Mouse (Mus musculus): Measurements from ENCODE around the gene Med16. TPM values are rescaled to one million over a fixed set of nuclear protein-coding genes. Genes with fewer than 3 reads are reported as not detected.

Gene Med16
- polyA plus RNA-seq (2015; fragmentation: Illumina TruSeq; extraction: RNeasy Lipid Tissue Mini Kit (QIAGEN cat#74804); ENCODE audit: low read depth, low replicate concordance), result 32.0 TPM

GRCm38 (mm10) chr10:79908167-79909091, at the start of gene Med16:
TSS of gene Med16 (minus strand) at chr10:79908923.

DNA sequence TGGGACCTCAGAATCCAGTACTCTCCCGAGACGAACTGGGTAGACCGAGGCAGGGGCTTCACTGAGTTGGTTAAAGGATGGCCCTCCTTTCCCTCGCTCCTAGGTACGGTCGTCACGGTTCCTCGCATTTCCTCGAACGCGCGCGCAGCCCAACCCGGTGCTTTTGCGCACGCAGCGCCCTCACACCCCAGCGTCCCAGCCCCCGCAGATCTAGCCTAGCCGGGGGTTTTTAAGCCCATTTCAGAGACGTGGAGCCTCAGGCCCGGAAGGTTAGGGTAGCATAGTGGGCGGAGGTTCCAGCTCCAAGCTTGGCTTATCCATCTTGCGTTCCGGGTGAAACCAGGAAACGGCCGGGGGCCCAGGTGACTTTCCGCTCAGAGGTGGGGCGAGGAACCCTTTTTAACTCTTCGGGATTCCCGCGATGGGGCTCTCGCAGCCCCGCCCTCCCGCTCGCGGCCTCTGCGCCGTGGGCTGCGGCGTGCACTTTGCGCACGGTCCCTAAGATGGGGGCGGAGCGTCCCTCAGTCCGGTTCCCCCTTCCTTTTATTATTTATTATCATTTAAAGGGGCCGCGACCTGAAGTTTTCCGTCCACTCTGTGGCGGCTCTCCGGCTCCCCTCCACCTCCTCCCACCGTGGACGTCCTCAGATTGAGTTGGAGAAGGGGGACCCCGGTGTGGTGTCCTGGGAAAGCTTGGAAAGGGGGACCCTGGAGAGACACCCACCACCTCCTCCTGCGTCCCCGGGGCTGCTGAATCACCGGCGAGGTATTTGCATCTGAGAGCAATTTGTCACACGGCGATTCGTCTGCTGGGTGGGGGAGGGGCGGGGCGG, 18.0 kb upstream of the Med16 start, which contains the start of gene Arid3a:
Gene Arid3a, plus strand, starts transcription at position 553 of the 833 bp plus-strand sequence.

DNA sequence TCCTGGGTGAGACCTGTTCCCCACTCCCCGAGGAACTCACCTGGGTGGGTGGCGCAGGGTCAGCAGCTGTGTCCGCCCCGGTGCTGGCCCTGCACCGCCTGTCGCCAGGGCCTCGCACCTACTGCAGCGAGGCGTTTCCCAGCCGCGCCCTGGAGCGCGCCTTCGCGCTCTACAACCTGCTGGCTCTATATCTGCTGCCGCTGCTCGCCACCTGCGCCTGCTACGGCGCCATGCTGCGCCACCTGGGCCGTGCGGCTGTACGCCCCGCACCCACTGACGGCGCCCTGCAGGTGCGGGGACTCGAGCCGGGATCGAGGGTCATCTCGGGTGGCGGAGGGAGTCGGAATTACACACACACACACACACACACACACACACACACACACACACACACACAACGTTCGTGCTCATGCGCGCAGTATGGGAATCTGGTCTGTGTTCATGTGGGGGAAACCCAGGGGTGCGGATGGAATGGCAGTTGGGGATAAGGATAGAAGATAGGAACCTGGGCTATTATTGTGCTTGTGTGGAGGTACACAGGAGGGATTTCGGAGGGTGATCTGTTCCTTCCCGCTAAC, 12.3 kb upstream of the Med16 start, which contains the start of gene R3hdm4:
Gene R3hdm4, minus strand, starts transcription at position 251 of the 578 bp plus-strand sequence.

GRCm38 (mm10) chr10:79916808-79917531, 8.2 kb upstream of the Med16 start, which contains the start of gene Kiss1r:
TSS of gene Kiss1r (plus strand) at chr10:79916971.

GRCm38 (mm10) chr10:79910556-79910955, 1.8 kb upstream of the Med16 start, which contains the start of gene Gm26602:
TSS of gene Gm26602 (plus strand) at chr10:79910856.

DNA sequence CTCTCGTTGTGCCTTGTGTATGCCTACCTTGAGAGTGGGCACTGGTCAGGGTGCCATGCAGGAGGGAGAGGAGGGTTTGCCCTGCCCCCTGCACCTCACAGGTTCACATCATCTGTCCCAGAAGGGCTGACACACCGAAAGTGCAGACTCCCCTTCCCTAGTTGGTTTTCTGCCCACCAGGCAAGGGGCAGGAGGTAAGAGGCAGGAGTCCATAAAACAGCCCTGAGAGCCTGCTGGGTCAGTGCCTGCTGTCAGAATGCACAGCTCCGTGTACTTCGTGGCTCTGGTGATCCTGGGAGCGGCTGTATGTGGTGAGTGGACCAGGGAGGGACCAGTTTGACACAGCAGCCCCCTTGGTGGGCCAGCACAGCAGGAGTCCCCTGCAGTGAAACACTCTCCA, 18.1 kb downstream of the Med16 start, which contains the start of gene Cfd:
Gene Cfd, plus strand, starts transcription at position 184 of the 400 bp plus-strand sequence.

GRCm38 (mm10) chr10:79886054-79886453, 22.7 kb downstream of the Med16 start, which contains the start of gene Elane:
TSS of gene Elane (plus strand) at chr10:79886247.

GRCm38 (mm10) chr10:79874290-79874862, 34.3 kb downstream of the Med16 start, which contains the start of the genes Prtn3 and Plppr3:
TSS of gene Prtn3 (plus strand) at chr10:79874476.
TSS of gene Plppr3 (minus strand) at chr10:79874634.

DNA sequence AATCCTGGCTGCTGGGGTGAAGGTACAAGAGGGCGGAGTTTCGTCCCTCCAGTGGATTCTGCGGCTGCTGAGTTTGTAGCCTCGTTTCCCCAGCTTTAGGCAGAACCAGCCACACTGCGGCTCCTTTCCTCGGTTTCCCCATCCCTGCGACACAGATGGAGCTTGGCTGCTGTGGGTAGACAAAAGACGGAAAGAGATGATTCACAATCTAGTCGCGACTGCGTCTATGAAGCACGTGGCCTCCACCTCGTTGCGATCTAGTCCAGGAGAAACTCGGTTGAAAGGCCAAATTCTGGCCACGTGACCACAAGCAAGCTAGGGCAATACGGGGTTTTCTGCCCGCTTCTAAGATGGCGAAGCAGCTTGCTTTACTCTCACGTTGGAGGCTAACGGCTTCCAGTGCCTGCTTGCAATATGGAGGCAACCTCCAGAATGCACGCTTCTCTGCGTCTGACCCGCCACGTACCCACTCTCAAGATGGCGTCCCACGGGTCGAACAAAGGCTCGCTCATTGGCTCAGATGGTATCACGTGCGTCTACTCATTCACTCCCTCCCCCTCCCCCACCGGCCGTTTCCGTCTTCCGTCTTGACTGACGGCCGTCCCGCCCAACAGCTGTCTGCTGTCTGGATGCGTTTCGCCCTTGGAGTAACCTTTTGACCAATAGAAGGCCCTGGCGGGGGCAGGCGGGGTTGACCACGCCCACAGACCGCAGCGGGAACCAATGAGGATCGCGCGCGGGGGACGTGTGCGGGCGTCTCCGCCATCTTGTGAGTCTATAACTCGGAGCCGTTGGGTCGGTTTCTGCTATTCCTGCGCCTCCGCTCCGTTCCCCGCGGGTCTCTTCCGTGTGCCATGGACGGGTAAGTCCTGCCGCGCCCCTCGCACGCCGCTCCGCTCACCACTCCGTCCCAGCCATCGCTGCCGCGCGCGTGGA, 54.6 kb downstream of the Med16 start, which contains the start of gene Ptbp1:
Gene Ptbp1, plus strand, starts transcription at position 568 of the 936 bp plus-strand sequence.

Other genes with a start within 250 kb of the Med16 start
- gene Madcam1, start 244.4 kb downstream of the Med16 start, polyA plus RNA-seq (2015; fragmentation: Illumina TruSeq; extraction: RNeasy Lipid Tissue Mini Kit (QIAGEN cat#74804); ENCODE audit: low read depth, low replicate concordance), result not detected
- 74.3 TPM for gene Tpgs1, start 239.6 kb downstream of the Med16 start, polyA plus RNA-seq (2015; fragmentation: Illumina TruSeq; extraction: RNeasy Lipid Tissue Mini Kit (QIAGEN cat#74804); ENCODE audit: low read depth, low replicate concordance)
- 97.1 TPM for gene Cdc34, start 226.7 kb downstream of the Med16 start, polyA plus RNA-seq (2015; fragmentation: Illumina TruSeq; extraction: RNeasy Lipid Tissue Mini Kit (QIAGEN cat#74804); ENCODE audit: low read depth, low replicate concordance)
- 1.4 TPM for gene Gzmm, start 219.9 kb downstream of the Med16 start, polyA plus RNA-seq (2015; fragmentation: Illumina TruSeq; extraction: RNeasy Lipid Tissue Mini Kit (QIAGEN cat#74804); ENCODE audit: low read depth, low replicate concordance)
- gene Bsg, start 204.4 kb downstream of the Med16 start, polyA plus RNA-seq (2015; fragmentation: Illumina TruSeq; extraction: RNeasy Lipid Tissue Mini Kit (QIAGEN cat#74804); ENCODE audit: low read depth, low replicate concordance), result 910 TPM
- gene Hcn2, start 192.3 kb downstream of the Med16 start, polyA plus RNA-seq (2015; fragmentation: Illumina TruSeq; extraction: RNeasy Lipid Tissue Mini Kit (QIAGEN cat#74804); ENCODE audit: low read depth, low replicate concordance), result 80.2 TPM
- 35.3 TPM for gene Polrmt, start 162.3 kb downstream of the Med16 start, polyA plus RNA-seq (2015; fragmentation: Illumina TruSeq; extraction: RNeasy Lipid Tissue Mini Kit (QIAGEN cat#74804); ENCODE audit: low read depth, low replicate concordance)
- gene Fgf22, start 153.8 kb downstream of the Med16 start, polyA plus RNA-seq (2015; fragmentation: Illumina TruSeq; extraction: RNeasy Lipid Tissue Mini Kit (QIAGEN cat#74804); ENCODE audit: low read depth, low replicate concordance), result 4.3 TPM
- 69.6 TPM for gene Rnf126, start 142.0 kb downstream of the Med16 start, polyA plus RNA-seq (2015; fragmentation: Illumina TruSeq; extraction: RNeasy Lipid Tissue Mini Kit (QIAGEN cat#74804); ENCODE audit: low read depth, low replicate concordance)
- 2.0 TPM for gene Fstl3, start 131.7 kb downstream of the Med16 start, polyA plus RNA-seq (2015; fragmentation: Illumina TruSeq; extraction: RNeasy Lipid Tissue Mini Kit (QIAGEN cat#74804); ENCODE audit: low read depth, low replicate concordance)
- 0.85 TPM for gene Prss57, start 118.0 kb downstream of the Med16 start, polyA plus RNA-seq (2015; fragmentation: Illumina TruSeq; extraction: RNeasy Lipid Tissue Mini Kit (QIAGEN cat#74804); ENCODE audit: low read depth, low replicate concordance)
- gene Palm, start 115.4 kb downstream of the Med16 start, polyA plus RNA-seq (2015; fragmentation: Illumina TruSeq; extraction: RNeasy Lipid Tissue Mini Kit (QIAGEN cat#74804); ENCODE audit: low read depth, low replicate concordance), result 175 TPM
- gene Misp, start 87.9 kb downstream of the Med16 start, polyA plus RNA-seq (2015; fragmentation: Illumina TruSeq; extraction: RNeasy Lipid Tissue Mini Kit (QIAGEN cat#74804); ENCODE audit: low read depth, low replicate concordance), result not detected
- gene Ptbp1, start 54.5 kb downstream of the Med16 start, polyA plus RNA-seq (2015; fragmentation: Illumina TruSeq; extraction: RNeasy Lipid Tissue Mini Kit (QIAGEN cat#74804); ENCODE audit: low read depth, low replicate concordance), result 25.7 TPM
- gene Prtn3, start 34.4 kb downstream of the Med16 start, polyA plus RNA-seq (2015; fragmentation: Illumina TruSeq; extraction: RNeasy Lipid Tissue Mini Kit (QIAGEN cat#74804); ENCODE audit: low read depth, low replicate concordance), result 3.6 TPM
- 49.3 TPM for gene Plppr3, start 34.3 kb downstream of the Med16 start, polyA plus RNA-seq (2015; fragmentation: Illumina TruSeq; extraction: RNeasy Lipid Tissue Mini Kit (QIAGEN cat#74804); ENCODE audit: low read depth, low replicate concordance)
- not detected for gene Elane, start 22.7 kb downstream of the Med16 start, polyA plus RNA-seq (2015; fragmentation: Illumina TruSeq; extraction: RNeasy Lipid Tissue Mini Kit (QIAGEN cat#74804); ENCODE audit: low read depth, low replicate concordance)
- gene Cfd, start 18.1 kb downstream of the Med16 start, polyA plus RNA-seq (2015; fragmentation: Illumina TruSeq; extraction: RNeasy Lipid Tissue Mini Kit (QIAGEN cat#74804); ENCODE audit: low read depth, low replicate concordance), result not detected
- not detected for gene Gm26602, start 1.9 kb upstream of the Med16 start, polyA plus RNA-seq (2015; fragmentation: Illumina TruSeq; extraction: RNeasy Lipid Tissue Mini Kit (QIAGEN cat#74804); ENCODE audit: low read depth, low replicate concordance)
- gene Kiss1r, start 8.0 kb upstream of the Med16 start, polyA plus RNA-seq (2015; fragmentation: Illumina TruSeq; extraction: RNeasy Lipid Tissue Mini Kit (QIAGEN cat#74804); ENCODE audit: low read depth, low replicate concordance), result 4.0 TPM
- gene R3hdm4, start 12.3 kb upstream of the Med16 start, polyA plus RNA-seq (2015; fragmentation: Illumina TruSeq; extraction: RNeasy Lipid Tissue Mini Kit (QIAGEN cat#74804); ENCODE audit: low read depth, low replicate concordance), result 241 TPM
- 2.3 TPM for gene Arid3a, start 18.1 kb upstream of the Med16 start, polyA plus RNA-seq (2015; fragmentation: Illumina TruSeq; extraction: RNeasy Lipid Tissue Mini Kit (QIAGEN cat#74804); ENCODE audit: low read depth, low replicate concordance)
- 34.3 TPM for gene Wdr18, start 51.2 kb upstream of the Med16 start, polyA plus RNA-seq (2015; fragmentation: Illumina TruSeq; extraction: RNeasy Lipid Tissue Mini Kit (QIAGEN cat#74804); ENCODE audit: low read depth, low replicate concordance)
- not detected for gene Grin3b, start 61.8 kb upstream of the Med16 start, polyA plus RNA-seq (2015; fragmentation: Illumina TruSeq; extraction: RNeasy Lipid Tissue Mini Kit (QIAGEN cat#74804); ENCODE audit: low read depth, low replicate concordance)
- gene Tmem259, start 75.4 kb upstream of the Med16 start, polyA plus RNA-seq (2015; fragmentation: Illumina TruSeq; extraction: RNeasy Lipid Tissue Mini Kit (QIAGEN cat#74804); ENCODE audit: low read depth, low replicate concordance), result 89.3 TPM
- 6.4 TPM for gene Cnn2, start 79.7 kb upstream of the Med16 start, polyA plus RNA-seq (2015; fragmentation: Illumina TruSeq; extraction: RNeasy Lipid Tissue Mini Kit (QIAGEN cat#74804); ENCODE audit: low read depth, low replicate concordance)
- gene Abca7, start 87.6 kb upstream of the Med16 start, polyA plus RNA-seq (2015; fragmentation: Illumina TruSeq; extraction: RNeasy Lipid Tissue Mini Kit (QIAGEN cat#74804); ENCODE audit: low read depth, low replicate concordance), result 8.2 TPM
- 3.5 TPM for gene Arhgap45, start 107.7 kb upstream of the Med16 start, polyA plus RNA-seq (2015; fragmentation: Illumina TruSeq; extraction: RNeasy Lipid Tissue Mini Kit (QIAGEN cat#74804); ENCODE audit: low read depth, low replicate concordance)
- 134 TPM for gene Polr2e, start 130.9 kb upstream of the Med16 start, polyA plus RNA-seq (2015; fragmentation: Illumina TruSeq; extraction: RNeasy Lipid Tissue Mini Kit (QIAGEN cat#74804); ENCODE audit: low read depth, low replicate concordance)
- gene Gpx4, start 138.2 kb upstream of the Med16 start, polyA plus RNA-seq (2015; fragmentation: Illumina TruSeq; extraction: RNeasy Lipid Tissue Mini Kit (QIAGEN cat#74804); ENCODE audit: low read depth, low replicate concordance), result 889 TPM
- gene Sbno2, start 196.6 kb upstream of the Med16 start, polyA plus RNA-seq (2015; fragmentation: Illumina TruSeq; extraction: RNeasy Lipid Tissue Mini Kit (QIAGEN cat#74804); ENCODE audit: low read depth, low replicate concordance), result 11.7 TPM
- 71.6 TPM for gene Stk11, start 206.9 kb upstream of the Med16 start, polyA plus RNA-seq (2015; fragmentation: Illumina TruSeq; extraction: RNeasy Lipid Tissue Mini Kit (QIAGEN cat#74804); ENCODE audit: low read depth, low replicate concordance)
- gene Atp5d, start 229.7 kb upstream of the Med16 start, polyA plus RNA-seq (2015; fragmentation: Illumina TruSeq; extraction: RNeasy Lipid Tissue Mini Kit (QIAGEN cat#74804); ENCODE audit: low read depth, low replicate concordance), result 443 TPM
- 231 TPM for gene Cbarp, start 231.9 kb upstream of the Med16 start, polyA plus RNA-seq (2015; fragmentation: Illumina TruSeq; extraction: RNeasy Lipid Tissue Mini Kit (QIAGEN cat#74804); ENCODE audit: low read depth, low replicate concordance)
- 29.1 TPM for gene Midn, start 239.3 kb upstream of the Med16 start, polyA plus RNA-seq (2015; fragmentation: Illumina TruSeq; extraction: RNeasy Lipid Tissue Mini Kit (QIAGEN cat#74804); ENCODE audit: low read depth, low replicate concordance)